Mouse (Mus musculus) c-Kit-positive CD71-negative TER-119-negative erythroid progenitor cells, embryonic 14.5 days (primary cell): ENCODE measurements around the gene Myl10.
A peak's percentile ranks its signal among the peaks of the same experiment; 100 is the strongest.
"Not testable (repeated sequence)": the region's sequence is repeated elsewhere in the genome, so short reads cannot be mapped to it uniquely, and the experiment has no call there.

Source experiments
- DNase-seq: peaks from one replicate; pipeline ENCODE4 v3.0.0-alpha.2; 2013; ENCODE audit warnings: low read depth

Myl10 gene

DNA sequence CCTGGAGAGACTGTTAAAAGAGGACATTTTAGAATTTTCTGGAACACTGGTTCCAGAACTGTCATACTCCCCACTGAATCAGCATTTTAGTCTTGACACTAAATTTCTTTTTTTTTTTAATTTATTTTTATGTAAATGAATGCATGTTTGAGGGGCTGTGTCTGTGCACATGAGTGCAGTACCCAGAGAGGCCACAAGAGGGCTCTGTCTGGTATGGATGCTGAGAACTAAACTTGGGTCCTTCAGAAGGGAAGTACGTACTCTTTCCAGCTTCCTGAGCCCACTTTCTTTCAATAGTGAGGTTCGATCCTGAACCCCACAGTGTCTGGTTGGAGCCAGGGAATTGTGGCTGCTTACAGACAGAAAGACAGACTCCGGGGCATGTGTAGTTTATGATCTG is 12.6 kb downstream of the Myl10 start:
- no peak for DNase-seq

DNA sequence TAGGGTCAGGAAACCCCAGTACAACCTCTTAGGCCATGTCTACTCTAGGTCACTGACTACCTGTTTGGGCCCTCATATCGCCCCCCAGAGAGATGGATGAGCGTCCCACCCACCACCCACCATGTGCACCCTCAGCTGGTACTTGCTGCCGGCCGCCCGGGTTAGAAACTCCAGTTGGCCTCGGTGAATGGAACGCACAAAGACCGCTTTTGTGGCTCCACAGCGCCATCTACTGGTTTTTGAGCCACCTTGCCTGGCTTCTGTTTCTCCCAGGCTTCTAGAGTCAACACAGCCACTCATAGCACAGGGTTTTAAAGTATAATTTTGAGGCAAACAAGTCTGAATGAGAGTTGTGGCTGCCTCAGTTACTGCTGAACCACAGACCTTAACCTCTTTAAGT is 13.9 kb downstream of the Myl10 start:
- peak; percentile 85 for DNase-seq

DNA sequence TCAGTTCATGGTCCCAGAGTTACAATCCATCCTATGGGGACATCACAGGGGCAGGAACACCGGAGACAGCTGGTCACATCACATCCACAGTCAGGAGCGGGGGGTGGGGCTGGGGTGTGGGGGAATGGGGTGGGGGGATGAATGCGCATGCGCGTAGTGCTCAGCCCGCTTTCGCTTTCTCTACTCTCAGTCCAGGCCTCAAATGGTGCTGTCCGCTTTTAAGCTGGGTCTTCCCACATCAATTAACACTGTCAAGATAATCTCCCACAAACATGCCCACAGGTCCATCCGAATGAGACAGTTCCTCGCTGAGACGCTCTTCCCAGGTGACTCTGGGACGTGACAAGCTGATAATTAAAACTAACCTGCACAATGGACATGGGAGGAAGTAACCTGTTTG is 15.2 kb downstream of the Myl10 start:
- no peak for DNase-seq

GRCm38 (mm10) chr5:136710742-136711141 is 17.8 kb downstream of the Myl10 start:
- no peak for DNase-seq

DNA sequence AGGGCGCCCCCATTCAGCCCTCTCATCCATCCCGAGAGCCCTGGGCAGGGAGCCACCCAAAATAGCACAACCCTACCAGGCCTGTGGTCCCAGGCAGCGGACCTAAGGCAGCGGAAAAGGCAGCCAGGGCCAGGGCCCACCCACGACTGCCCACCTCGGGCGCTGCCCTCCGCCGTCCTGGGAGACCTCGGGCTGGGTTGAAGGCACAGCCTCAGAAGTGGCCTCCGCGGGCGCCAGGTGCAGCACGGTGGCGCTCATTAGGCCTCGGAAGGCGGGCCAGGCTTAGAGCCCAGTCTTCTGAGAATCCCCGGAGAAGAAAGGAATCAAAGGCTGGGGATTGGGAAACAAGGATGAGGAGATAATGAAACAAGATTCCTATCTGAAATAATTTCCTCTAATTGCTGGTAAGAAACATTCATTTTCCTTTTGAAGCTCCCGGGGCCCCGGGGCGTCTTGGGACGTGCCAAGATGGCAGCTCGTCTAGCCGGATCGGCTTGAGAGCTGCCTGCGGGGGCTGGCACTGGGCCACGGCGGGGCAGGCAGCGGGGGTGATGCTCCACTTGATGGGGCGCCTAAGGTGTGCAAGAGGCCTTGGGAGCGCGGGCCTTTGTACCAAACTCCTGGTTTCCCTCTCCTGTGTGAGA is 21.4 kb downstream of the Myl10 start:
- DNase-seq: no peak

- peak; percentile 50 for DNase-seq
Measured at GRCm38 (mm10) chr5:136714879-136715278, 21.9 kb downstream of the Myl10 start.

DNA sequence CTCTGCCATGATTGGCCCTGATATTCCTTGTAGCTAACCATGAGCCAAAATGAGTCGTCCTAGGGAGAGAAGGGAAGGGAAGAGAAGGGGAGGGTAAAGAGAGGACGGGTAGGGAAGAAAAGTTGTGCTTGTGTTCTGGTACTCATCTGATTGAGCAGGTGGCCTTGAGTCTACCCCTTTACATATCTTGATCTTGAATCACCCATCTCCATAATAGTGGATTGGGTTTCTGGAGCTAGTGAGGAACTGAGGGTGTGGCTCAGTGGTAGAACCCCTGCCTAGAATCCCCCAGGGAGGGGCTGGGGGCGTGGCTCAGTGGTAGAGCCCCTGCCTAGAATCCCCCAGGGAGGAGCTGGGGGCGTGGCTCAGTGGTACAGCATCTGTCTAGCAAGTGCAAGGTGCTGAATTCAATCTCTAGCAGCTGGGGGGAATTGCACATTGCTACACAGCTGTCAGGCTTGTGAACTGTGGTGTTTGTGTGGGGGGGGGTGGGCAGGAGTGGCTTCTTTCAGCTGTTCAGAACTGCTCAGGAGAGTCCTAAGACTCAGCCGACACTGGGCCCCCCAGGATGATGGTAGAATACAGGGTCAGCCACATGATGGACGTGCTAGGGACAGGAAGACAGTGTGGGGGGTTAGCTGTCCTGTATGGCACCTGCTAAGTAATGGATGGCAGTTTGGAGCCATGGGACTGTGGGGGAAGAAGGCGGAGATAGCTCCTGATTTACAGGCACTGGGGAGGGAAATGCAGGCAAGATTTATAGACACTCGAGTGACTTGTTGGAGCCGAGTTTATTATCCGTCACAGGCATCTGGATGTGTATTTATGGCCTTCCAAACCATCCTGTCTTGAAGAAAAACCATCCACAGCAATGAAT is 24.0 kb downstream of the Myl10 start:
- no peak for DNase-seq

DNA sequence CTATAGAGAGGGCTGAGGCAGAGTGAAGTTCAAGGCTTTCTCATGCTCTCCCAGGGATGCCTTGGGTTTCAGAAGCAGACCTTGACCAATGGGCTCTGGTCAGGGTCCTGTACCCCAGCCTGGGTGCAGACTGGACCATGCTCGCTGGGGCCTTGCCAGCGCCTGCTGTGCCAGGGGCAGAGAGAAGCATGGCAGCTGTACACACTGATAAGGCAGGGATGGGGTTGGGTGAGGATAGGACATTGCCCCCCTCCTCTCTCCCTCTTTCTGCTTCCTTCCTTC is 24.6 kb downstream of the Myl10 start:
- DNase-seq: no peak

DNA sequence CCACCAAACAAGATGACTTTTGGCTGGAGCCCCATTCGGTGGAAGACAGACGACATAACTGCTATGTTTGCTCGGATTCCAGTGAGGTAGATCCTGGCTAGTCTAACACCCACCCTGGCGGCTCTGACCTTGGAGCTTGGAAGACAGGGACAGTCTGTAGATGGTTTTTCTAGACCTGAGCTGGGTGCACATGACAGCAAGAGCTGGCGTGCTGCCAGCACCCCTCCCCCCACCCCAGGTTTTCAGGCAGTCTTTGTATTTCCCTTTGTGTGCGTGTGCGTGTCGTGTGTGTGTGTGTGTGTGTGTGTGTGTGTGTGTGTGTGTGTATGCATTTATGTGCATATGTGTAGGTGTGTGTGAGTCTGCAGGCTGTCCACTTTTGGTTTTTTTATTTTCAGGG is 25.7 kb downstream of the Myl10 start:
- no peak for DNase-seq

- DNase-seq: no peak
Measured at GRCm38 (mm10) chr5:136721596-136721995, 28.6 kb downstream of the Myl10 start.

DNA sequence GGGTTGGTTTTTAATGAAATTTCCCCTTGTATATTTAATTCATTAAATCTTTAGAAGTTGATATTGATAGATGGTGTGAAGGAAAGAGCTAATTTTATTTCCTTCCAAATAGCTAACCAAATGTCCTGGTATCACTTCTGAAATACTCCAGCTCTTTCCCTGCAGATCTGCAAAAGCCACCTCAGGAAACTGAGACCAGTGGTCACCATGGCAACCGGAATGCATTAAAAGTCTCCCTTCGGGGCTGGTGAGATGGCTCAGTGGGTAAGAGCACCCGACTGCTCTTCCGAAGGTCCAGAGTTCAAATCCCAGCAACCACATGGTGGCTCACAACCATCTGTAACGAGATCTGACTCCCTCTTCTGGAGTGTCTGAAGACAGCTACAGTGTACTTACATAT is 33.3 kb downstream of the Myl10 start:
- not testable (repeated sequence) for DNase-seq

GRCm38 (mm10) chr5:136738918-136739317 is 46.0 kb downstream of the Myl10 start:
- DNase-seq: no peak

GRCm38 (mm10) chr5:136746596-136746995 is 53.6 kb downstream of the Myl10 start:
- DNase-seq: no peak
